Mouse (Mus musculus): Measurements from ENCODE around the gene Pbp2.

Gene Pbp2

DNA sequence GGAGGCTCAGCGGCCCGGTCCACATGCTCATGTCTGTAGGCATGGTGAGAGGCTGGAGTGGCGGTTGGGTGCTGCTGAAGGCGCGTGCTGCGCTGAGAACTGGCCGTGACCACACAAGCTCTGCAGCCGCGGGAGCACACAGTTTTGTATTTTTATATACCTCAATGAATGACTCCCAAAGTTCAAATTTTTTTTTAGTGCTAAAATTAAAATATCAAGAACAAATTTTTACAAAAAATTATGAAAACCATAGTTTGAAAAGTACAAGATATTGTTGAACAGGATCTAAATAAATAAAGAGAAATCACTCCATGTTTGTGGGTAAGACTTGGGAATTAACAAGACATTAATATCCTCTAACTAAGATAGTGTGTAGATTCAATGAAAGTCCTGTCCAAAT lies at the start of gene Pbp2:
Gene Pbp2, minus strand, starts transcription at position 101 of the 400 bp plus-strand sequence.
- no peak for DNase-seq (ENCODE audit: low read depth, low spot score)

DNA sequence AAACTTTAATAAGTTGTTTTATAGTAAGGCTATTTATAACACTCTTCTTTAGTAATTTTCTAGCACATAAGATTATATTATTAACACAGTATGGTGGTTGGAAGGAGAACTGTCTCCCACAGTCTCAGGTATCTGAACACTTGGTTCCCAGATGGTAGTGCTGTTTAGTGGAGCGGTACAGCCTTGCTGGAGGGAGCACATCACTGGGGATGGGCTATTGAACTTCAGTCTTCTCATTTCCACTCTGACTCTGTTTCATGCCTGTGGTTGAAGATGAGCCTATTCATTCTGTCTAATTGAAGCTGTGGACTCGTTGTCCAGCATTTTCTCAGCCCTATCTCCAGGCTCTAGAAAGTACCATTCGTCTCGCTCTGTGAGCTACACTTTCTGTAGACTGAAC lies 44.7 kb upstream of the Pbp2 start:
- no peak for DNase-seq (ENCODE audit: low read depth, low spot score)

DNA sequence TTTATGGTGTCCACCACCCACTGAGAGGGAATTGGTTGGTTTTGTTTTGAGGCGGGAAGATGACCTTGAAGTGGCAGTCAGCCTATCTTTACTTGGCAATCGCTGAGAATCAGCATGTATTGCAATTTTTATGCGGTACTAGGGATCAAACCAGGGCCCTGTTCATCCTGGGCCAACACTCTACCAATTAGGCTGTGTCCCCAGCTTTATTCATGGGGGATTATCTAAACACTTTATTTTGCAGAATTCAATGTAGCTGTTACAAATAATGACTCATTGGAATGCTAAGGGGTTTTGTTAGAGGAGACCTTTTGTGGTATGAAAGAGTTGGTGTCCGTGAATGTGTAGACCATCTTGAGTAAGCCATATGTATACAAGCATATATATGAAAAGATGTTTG lies 42.3 kb upstream of the Pbp2 start:
- no peak for DNase-seq (ENCODE audit: low read depth, low spot score)

DNA sequence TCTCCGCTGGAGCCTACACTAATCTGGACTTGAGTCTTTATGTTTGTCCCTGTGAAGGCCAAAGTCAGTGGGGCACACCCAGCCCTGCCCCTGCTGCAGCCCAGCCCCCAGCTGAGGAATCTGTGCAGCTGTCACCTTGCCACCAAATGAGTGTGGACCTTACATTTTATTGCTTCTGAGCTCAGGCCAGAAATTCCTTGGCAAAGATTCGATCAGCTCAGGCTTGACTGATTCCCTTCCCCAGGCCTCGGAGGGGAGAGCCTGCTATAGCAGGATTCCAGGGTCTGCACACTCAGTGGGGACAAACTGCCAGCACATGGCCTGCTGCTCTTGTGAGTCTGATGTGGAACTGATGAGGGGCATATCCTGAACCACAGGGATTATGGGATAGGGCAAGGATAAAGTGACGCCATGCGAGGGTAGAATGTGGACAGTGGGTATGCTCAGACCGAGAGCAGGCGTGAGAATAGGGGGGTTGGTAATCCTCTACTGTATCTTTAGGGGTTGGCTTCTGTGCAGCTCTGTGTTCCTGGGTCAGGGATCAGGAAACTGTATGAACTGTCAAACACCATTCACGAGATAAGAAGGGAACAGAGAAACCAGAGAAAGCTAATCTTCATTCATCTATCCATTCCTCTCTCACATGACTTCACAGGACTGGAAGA lies 41.6 kb upstream of the Pbp2 start:
- no peak for DNase-seq (ENCODE audit: low read depth, low spot score)

DNA sequence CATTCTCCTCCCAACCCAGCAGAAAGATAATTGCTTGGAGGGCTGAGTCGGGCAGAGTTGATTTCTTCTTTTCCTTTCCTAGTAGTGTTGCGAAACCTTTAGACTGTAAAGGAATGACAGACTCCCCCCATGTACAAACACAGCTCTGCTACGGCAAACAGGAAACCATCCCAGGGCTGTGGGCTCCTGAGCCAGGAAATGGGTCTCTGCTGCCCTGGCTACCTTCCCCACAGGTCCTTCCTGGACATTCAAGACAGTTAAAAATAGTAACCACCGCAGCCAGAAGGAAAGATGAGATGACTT lies 30.8 kb upstream of the Pbp2 start:
- DNase-seq (ENCODE audit: low read depth, low spot score), result no peak

DNA sequence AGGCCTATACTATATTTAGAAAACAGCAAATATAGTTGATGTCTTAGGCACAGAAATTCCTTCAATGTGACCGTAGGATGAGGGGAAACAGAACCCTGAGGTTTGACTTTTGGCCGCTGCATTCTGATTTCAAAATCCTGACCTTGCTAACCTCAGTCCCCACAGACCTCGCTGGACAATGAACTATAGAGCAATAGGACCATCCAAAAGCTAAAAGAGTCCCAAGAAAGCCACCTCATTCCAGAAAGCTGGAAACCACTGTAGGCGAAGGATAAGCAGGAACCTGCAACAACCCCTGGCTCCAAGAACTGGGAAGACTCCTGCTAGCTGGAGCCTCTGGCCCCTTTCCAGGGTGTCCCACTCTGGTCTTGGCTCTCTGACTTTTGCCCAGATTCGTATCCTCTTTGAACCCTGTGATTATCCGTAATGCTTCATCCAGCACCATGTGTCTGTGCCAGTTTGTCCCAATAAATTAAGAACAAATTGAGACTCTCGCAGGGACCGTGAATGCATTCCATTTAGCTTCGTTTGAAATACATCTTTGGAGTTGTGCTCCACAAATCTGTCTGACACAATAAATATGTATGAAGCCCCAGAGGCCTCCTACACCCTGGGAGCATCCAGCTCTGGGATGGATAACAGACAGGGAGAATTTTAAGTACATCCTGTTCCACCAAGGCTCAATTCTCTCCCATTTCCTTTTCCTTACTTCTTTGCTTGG lies 30.3 kb upstream of the Pbp2 start:
- no peak for DNase-seq (ENCODE audit: low read depth, low spot score)

DNA sequence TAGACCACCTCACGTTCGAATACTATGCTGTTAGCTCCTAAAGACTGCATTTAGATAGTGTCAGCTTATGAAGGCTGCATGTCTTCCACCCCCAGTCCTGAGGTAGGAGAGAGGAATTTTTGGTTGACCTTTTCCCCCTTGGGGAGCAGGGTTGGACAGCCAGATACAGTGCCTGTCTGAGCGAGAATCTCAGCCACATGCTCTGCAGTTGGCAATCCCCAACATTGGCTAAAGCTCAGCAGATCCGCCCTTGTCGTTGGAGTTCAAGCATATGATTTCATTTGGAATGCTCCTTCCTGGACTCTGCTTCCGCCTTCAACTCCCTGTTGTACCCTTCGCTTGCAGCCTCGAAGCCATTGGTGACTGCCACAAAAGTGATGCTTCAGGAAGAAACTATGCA lies 26.2 kb upstream of the Pbp2 start:
- DNase-seq (ENCODE audit: low read depth, low spot score), result no peak

DNA sequence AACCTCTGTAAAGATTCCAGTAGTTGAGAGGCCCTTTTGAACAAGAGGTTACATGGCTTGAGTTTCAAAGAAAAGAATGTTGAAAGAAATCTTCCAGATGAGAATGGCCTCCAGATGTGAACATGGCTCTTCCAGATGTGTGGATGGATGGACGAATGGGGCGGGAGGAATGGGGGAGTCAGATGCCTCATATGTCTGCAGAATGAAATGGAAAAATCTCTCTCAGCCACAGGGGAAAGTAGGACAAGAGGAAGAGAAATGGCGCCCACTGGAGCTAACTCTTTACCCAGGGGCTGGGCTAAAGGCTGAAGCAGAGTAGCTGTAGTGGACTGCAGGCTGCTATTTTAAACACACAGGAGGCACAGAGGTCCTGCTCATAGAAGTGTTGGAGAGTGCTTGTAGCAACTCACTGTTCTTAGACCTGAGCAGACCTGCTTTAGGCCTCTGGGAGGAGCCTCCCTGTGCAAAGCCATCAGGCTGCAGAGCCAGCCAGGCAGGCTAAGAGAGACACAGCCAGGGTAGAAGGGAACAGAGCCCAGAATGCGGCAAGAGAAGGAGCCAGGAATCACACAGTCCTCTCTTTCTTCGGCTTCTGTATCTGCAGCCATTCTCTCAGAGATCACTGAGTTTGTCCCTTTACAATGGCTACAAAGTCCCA lies 23.9 kb upstream of the Pbp2 start:
- DNase-seq (ENCODE audit: low read depth, low spot score), result no peak

DNA sequence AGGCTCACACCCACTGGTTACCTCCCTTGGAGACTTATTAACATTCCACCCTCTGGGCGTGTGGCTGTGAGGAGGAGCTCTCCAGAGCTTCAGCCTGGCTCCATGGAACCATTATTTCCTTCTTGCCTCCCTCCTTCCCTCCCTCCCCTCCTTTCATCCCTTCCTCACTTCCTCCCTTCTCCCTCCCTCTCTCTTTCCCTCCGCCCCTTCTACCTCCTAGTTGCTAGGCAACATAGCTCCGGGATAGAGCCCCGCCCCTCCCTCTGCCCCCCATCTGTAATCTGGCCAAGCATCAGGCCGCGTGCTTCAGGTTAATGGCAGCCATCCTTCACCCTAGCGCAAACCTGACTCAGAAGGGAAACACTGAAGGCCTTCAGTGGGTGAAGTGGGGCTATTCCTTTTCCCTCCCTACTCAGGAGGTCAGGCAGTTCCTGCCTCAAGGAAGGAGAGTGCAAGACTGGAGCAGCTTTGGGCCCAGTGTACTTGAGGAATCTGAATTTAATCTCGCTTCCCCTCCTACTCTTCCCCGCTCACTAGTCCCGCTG lies 22.6 kb upstream of the Pbp2 start:
- DNase-seq (ENCODE audit: low read depth, low spot score), result no peak

DNA sequence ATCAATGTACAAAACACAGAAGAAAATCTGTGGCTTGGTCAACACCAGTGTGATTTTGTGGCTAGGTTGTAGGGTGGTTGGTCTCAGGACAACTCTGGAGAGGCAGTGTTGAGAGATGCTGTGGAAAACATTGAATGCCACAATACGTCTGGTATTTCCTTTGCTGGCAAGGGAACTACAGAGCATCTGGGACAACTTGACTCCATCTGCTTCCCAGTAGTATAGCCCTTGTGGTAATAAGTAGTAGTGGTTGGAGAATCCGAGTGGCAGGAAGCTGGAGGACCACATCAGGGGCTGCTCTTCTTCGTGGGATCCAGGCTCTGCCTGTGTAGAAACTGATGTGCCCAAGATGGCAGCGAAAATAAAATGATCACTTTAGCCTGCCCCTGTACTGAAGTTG lies 21.7 kb upstream of the Pbp2 start:
- no peak for DNase-seq (ENCODE audit: low read depth, low spot score)

DNA sequence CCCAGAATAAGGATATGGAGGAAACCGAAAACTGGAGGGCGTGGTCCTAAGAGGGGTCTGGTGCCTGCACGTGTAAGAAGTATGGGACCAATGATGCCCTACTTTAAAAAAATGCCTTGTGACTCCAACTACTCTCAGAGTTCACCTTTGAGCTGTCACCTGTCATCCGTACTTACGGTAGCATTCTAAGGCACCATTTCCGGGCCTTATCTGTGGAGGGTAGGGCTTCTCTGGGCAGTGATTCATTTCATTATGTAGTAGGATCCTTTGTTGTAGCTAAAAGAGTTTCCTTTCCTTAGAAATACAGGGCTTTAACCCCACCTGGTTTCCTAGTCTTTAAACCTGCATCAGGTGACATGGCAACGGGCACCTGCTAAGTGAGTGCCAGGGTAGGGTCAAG lies 16.6 kb upstream of the Pbp2 start:
- no peak for DNase-seq (ENCODE audit: low read depth, low spot score)

DNA sequence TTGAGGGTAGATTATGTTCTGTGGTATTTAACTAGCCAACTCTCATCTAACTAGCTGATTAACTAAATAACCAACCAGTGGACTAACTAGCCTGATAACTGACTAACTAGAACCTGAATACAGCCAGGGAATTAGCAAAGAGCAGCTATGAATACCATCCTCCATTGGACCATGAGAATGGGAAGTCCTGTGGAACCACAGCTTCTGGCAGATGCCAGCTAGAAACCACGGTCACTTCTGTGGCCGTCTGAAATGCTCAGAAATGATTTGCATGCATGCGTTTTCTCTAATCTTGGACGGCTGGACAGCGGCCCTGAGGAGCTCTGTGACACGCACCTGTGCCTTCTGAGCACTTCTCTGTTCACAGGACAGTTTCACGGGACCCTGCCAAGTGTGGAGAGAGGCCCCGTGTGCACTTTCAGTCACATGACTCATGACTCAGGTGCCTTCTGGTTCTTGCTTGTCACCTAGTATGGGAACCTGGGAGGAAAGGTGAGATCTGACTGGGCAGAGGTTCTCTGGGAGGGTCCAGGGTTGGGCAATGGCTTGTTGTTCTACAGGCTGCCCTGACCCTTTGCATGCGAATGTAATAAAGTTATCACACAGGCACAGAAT lies 14.6 kb upstream of the Pbp2 start:
- DNase-seq (ENCODE audit: low read depth, low spot score), result no peak

DNA sequence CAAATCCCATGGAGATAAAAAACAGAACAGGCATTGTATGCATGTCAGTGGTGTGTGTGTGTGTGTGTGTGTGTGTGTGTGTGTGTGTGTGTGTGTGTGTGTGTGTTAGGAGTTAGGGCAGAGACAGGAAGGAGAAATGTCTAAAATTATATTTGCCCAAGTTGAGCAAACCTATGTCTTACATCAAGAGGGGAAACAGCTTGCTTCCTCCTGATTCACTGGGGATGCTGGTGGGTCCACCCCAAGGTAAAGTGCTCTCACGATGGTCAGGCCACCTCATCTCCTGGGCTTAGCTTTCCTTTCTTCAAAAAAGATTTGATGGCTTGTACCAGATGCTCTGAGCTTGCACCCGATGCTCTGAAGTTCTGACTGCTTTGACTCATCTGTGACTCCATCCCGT lies 13.9 kb upstream of the Pbp2 start:
- DNase-seq (ENCODE audit: low read depth, low spot score), result no peak

DNA sequence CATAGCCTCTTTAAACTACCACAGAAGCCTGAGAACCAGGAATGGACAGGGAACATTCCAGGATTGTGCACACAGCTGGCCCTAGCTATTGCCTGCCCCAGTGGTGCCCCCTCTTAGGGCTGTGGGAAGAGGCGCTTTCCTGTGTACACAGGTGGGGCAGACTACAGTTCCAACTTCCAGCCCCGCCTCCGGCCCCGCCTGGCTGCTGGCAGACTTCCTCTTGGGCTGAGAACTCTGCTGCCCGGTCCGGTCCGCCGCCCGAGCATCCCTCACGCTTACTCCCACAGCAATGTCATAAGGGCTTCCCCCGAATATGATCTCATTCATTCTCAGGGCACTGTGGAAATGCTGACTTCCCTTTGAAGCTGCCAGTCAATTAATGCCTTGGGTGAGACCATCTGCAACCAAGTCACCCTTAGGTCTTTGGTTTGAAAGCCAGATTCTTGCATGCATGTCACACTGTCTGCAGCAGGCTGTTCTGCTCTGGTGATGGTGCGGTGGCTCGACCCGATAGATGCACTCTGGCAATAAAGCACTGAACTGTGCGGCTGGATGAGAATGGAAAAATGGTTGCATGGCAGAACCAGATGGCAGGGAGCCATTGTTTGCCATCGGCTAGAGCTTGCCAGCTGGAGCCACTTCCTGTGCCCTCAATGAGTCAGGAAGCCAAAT lies 13.2 kb upstream of the Pbp2 start:
- DNase-seq (ENCODE audit: low read depth, low spot score), result no peak

DNA sequence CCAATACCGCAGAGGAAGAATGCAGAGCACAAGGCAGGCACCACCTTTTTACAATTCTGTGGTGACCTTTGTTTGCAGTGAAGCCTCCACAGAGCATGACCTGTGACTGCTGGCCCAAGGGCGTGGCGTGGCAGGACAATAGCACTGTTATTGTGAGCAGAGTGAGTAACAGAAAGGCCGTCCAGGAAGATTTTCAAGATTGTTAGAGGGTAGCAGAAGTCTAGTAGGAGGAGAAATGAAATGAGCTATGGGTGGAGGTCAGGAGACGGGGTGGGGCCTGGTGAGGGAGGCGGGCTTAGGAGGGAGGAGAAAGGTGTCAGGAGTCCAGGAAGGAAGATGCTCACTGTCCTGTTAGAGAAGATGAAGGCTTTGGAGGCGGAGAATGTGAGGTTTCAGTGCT lies 12.5 kb upstream of the Pbp2 start:
- DNase-seq (ENCODE audit: low read depth, low spot score), result no peak

DNA sequence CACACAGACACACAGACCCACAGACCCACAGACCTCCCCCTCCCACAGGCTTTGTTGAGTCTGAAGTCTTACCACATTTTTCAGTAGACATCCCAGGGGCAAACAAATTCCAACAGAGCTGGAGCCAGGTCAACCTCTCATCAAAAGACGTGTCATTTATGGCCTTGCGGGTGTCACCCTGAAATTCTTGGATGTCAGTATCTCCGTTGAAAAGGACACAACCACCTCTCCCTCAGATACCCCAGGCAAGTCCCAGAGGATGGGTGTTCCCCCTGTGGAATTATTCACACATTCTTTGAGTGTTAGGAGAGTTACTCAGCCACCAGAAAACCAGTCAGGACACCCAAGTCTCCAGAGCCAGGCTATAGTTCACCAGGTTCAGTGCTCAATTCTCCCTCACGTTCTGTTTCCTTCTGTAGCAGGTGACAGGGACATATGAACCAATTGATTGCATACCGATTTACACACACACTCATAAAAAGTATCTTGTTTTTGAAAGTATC lies 9.3 kb upstream of the Pbp2 start:
- DNase-seq (ENCODE audit: low read depth, low spot score), result no peak

DNA sequence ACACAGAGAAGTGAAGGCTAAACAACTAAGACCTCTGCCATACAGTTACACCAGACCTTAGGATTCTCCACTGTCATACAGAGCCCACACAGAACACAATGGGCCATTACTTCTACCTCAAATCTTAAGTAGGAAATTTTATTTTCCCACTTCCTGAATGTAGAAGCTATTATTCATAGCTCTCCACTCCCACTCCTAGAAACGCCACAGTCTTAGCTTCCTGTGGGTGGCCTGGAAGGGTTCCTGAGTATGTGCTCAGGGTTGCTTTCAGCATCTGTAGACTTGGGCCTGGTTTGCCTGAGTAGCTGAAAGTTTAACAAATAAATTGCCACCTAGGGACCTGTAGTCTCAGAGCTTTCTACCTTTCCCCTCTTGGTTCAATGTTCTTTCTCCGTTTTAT lies 5.9 kb upstream of the Pbp2 start:
- DNase-seq (ENCODE audit: low read depth, low spot score), result no peak

DNA sequence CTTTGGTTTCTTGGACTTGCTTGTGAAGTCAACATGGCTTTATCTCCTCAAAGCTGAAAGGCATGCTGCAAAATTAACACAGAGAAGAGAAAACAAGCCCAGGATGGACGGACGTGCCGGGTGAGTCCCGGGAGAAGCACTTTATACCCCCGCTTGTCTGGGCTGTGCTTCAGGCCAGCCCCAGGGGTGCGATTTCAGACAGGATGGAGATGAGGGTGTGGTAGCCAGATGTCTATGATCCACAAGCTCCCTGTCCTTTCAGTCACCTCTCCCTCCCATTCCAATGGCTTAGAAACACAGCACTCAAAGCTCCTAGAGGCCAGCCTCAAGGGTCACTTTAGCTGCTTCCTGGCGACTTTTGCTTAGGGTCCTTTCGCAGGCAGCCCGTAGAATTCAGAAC lies 3.8 kb upstream of the Pbp2 start:
- DNase-seq (ENCODE audit: low read depth, low spot score), result no peak

DNA sequence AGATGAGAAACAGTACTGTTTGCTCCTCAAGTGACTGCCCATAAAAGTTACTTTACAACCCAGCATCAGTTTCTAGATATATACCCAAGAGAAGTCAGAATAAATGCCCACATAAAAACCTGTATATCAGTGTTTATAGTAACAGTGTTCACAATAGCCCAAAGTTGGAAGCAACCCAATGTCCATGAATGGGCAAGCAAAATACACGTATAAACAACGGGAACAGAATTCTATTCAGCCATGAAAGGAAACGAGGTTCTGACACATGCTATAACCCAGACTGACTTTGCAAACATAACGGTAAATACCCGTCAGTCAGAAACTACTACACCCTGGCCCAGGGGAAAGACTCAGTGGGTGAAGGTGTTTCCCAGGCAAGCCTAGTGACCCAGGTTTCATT lies 1.8 kb upstream of the Pbp2 start:
- no peak for DNase-seq (ENCODE audit: low read depth, low spot score)

DNA sequence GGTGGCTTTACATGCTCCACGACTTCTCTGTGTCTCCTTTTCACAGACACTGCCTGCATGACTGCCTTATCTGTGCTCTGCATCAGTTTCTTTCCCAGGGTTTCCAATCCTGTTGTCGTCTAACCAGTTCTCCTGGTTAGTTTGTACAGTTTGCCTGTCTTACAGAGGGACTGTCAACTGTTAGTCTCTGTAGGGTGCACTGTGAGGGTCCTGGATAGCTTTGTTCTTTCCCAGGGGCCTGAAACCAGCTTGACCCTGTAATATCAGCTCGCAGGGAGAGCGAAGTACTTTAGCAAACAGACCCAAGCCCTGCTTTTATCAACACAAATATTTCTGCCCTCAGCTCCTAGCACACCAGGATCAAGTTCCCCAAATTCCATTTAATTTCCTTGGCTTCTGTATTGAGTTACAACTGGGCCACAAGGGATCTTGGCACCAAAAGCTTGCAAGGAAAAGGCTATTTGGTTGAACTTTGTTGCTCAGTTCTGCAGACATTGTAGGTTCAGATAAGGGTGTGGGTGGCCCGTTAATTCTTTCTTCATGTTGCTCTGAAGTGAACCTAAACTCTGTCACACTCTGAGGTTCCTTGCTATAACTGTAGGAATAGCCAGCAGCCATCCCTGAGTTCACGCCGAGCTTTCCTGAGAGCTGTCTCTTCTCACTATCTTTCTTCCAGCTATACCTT lies 5.5 kb downstream of the Pbp2 start:
- DNase-seq (ENCODE audit: low read depth, low spot score), result no peak

DNA sequence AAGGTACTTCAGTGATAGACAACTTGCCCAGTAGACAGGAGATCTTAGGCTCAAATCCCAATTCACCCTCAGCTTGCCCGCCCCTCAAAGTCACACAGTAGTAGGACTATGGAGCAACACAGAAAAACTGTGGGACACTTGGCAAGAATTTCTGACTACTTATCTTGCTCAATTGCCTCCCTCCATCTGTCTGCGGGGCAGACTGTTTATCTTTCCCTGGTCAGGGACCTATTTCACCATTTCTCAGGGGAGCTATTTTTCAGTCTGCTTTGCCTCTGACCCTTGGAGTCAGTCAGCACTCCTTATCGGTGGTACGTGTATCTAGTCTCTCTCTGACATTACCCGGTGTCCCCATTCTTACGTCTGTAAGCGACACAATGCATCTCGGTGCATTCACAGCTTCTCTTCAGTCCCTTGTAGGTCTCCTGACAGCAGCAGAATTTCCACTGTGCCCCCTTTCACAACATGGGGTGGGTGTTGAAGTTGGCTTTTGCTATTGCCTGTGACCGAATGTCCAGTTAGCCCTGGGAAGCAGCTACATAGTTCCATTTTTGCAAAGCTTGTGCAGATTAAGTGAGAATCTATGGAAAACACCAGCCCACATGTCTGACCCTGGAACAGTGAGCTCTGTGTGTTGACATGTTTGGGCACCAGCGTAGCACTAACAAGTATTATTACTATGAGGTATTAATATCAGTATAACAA lies 7.6 kb downstream of the Pbp2 start:
- no peak for DNase-seq (ENCODE audit: low read depth, low spot score)

Measured in retina, postnatal 7 days (tissue).